Mouse (Mus musculus) urinary bladder, adult 2 months (tissue): ENCODE data around the gene Zfp768. TPM values are rescaled to one million over a fixed set of nuclear protein-coding genes. Genes with fewer than 3 reads are reported as not detected.

Experiments
- DNase-seq: peaks from one replicate; pipeline ENCODE4 v3.0.0; 2022; ENCODE audit warnings: low spot score
- polyA plus RNA-seq: library from polyadenylated mRNA; depleted of rRNA; stranded (reverse); fragments of >200 nt; gene quantifications from 2 replicates; pipeline ENCODE4 v1.2.3, GENCODE M21; 2012; rRNA removed

The Zfp768 gene
- polyA plus RNA-seq, 1 experiment = 16.9 TPM

DNA sequence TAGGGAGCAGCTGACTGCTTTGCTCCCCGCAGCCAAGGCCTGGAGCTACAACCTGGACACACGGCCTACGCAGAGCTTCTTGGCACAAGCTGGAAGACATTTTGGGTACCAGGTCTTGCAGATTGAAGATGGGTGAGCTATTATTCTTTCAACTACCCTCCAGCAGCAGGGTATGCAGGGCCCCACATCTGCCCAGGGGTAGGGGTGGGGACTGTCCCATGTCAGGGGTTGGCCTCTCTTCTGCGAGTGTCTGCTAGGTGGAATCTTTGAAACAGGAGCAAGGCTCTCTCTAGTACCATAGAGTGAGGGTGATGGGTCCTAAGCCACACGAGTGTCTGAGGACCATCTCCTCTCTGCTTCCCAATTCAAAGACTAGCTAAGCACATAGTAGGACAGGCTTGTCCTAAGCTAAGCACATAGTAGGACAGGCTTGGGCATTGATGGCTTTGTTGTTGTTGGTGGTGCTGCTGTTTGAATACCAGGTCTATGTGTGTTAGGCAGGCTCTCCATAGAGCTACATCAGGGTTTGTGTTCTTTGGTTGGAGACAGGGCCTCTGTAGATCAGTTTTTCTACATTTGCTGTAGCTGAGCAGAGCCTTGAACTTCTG lies 47.7 kb downstream of the Zfp768 start:
- no peak for DNase-seq

DNA sequence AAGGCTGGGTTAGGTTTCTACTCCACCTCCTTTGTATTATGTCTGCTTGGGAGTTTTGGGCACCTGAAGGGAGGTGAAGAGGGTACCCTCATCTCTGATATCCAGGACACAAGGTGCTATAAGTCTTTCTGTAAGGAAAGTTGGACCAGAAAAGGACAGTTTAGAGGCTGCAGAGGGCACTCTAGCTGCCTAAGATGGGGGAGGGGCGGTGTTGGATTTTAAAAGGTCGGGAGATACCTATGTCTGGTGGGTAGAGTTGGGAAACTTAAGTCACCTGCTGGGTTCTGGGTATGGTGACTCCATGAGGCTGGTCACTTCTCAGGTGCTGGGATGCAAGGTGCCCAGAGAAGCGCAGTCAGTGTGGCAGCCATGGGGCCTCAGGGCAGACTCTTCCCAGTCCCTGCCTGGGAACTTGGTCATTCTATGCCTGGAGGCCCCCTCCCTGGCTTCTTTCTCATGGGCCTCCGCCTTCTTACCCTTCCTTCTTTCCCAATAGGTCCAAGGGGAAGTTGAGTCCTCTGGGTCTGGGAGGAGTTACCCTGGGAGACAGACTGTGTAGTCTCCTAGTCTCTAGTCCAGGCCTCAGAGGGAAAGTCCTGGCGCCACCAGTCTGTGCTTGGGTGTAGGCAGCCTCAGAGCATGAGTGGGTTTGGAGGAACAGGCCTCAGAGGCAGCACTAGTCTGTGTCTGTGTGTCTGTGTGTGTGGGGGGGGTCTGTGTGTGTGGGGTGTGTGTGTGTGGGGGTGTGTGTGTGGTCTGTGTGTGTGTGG lies 48.4 kb downstream of the Zfp768 start:
- no peak for DNase-seq

DNA sequence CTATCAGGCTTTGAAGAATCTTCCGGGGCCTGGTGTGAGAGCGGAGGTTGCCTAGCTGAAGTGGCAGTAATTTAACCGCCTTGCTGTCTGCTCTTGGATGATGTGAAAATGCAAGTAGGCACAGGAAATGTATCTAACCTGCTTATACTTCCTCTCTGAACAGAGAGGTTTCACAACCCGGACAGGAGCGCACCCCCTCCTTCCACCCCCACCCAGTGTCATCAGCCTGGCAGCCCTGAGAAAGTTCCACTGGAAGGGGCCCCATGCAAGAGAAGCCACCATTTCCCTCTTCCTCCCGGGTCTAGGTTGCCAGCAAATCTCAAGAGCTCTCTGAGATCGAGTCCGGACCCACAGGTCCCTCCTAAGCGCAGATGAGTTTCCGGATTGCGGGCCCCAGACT lies 49.3 kb downstream of the Zfp768 start, which contains the start of gene Itgal:
Itgal (plus strand) TSS at position 163 of the 400 bp plus-strand sequence.
- no peak for DNase-seq

Other genes starting within 250 kb of the Zfp768 start
- 0.80 and 0.81 TPM in 2 replicates for gene Qprt, start 223.4 kb downstream of the Zfp768 start, polyA plus RNA-seq
- gene Spn, start 207.8 kb downstream of the Zfp768 start, polyA plus RNA-seq = 1.2 and 1.9 TPM in 2 replicates
- gene Cd2bp2, start 149.5 kb downstream of the Zfp768 start, polyA plus RNA-seq = 66.2 and 68.8 TPM in 2 replicates
- 23.0 and 30.1 TPM in 2 replicates for gene Tbc1d10b, start 137.1 kb downstream of the Zfp768 start, polyA plus RNA-seq
- gene Mylpf, start 136.7 kb downstream of the Zfp768 start, polyA plus RNA-seq = 1.2 and 2.1 TPM in 2 replicates
- gene Zfp553, start 112.5 kb downstream of the Zfp768 start, polyA plus RNA-seq = 10.0 and 10.5 TPM in 2 replicates
- 19.4 and 22.0 TPM in 2 replicates for gene Sept1, start 112.5 kb downstream of the Zfp768 start, polyA plus RNA-seq
- gene Zfp771, start 101.3 kb downstream of the Zfp768 start, polyA plus RNA-seq = 49.8 and 54.0 TPM in 2 replicates
- gene Dctpp1, start 84.9 kb downstream of the Zfp768 start, polyA plus RNA-seq = 19.2 and 24.9 TPM in 2 replicates
- gene Sephs2, start 71.5 kb downstream of the Zfp768 start, polyA plus RNA-seq = 19.8 and 21.1 TPM in 2 replicates
- gene Itgal, start 49.3 kb downstream of the Zfp768 start, polyA plus RNA-seq = 3.4 and 3.5 TPM in 2 replicates
- 7.5 and 9.0 TPM in 2 replicates for gene Zfp747, start 30.5 kb upstream of the Zfp768 start, polyA plus RNA-seq
- 3.7 and 3.9 TPM in 2 replicates for gene 9130019O22Rik, start 41.6 kb upstream of the Zfp768 start, polyA plus RNA-seq
- gene E430018J23Rik, start 48.0 kb upstream of the Zfp768 start, polyA plus RNA-seq = 6.2 and 6.8 TPM in 2 replicates
- 7.8 and 9.7 TPM in 2 replicates for gene Zfp764, start 61.2 kb upstream of the Zfp768 start, polyA plus RNA-seq
- 19.5 and 20.2 TPM in 2 replicates for gene Zfp688, start 76.5 kb upstream of the Zfp768 start, polyA plus RNA-seq
- 3.1 and 3.7 TPM in 2 replicates for gene Zfp689, start 103.6 kb upstream of the Zfp768 start, polyA plus RNA-seq
- 69.2 and 79.9 TPM in 2 replicates for gene Prr14, start 114.0 kb upstream of the Zfp768 start, polyA plus RNA-seq
- 12.4 and 30.8 TPM in 2 replicates for gene Fbrs, start 133.6 kb upstream of the Zfp768 start, polyA plus RNA-seq
- 5.7 and 13.8 TPM in 2 replicates for gene Srcap, start 166.4 kb upstream of the Zfp768 start, polyA plus RNA-seq
- gene Gm42715, start 174.0 kb upstream of the Zfp768 start, polyA plus RNA-seq = 19.3 and 25.2 TPM in 2 replicates
- 2.1 TPM in 1 of 2 replicates, not detected in the other for gene Tmem265, start 215.8 kb upstream of the Zfp768 start, polyA plus RNA-seq
- 72.2 and 75.4 TPM in 2 replicates for gene Phkg2, start 227.8 kb upstream of the Zfp768 start, polyA plus RNA-seq
- 7.0 and 7.4 TPM in 2 replicates for gene Ccdc189, start 243.0 kb upstream of the Zfp768 start, polyA plus RNA-seq
- 39.7 and 41.8 TPM in 2 replicates for gene Rnf40, start 243.2 kb upstream of the Zfp768 start, polyA plus RNA-seq